Mouse (Mus musculus): ENCODE measurements around the gene Cald1. TPM values are rescaled to one million over a fixed set of nuclear protein-coding genes. Genes with fewer than 3 reads are reported as not detected.

The Cald1 gene
- total and polyA plus RNA-seq, 2 experiments, result 44.6 to 61.0 TPM

GRCm38 (mm10) chr6:34620242-34620641, 21.9 kb downstream of the Cald1 start:
- Histone ChIP-seq H3K27ac (replicated peaks; ENCODE audit: insufficient read depth, low read depth, low read length) (no peak overlapping the region), H3K36me3 (ENCODE audit: control insufficient read depth, insufficient read depth, low read length) (no peaks in the 10 kb centered on the region), H3K4me1 (ENCODE audit: control insufficient read depth, insufficient read depth, low read length) (peaks cover under 1% of the 10 kb centered on the region; the same call in 1 of the 2 replicates), H3K4me3 (ENCODE audit: insufficient read depth, low read depth, low read length) (no peak overlapping the region), H3K9ac (ENCODE audit: low read depth, low read length) (no peak overlapping the region), H3K79me2 (ENCODE audit: control insufficient read depth, insufficient read depth, low read length) (no peaks in the 10 kb centered on the region), H3K27me3 (ENCODE audit: control insufficient read depth, insufficient read depth, low read length) (no peaks in the 10 kb centered on the region)
- no peak for TF ChIP-seq POLR2A (IDR thresholded peaks at IDR 0.05; ENCODE audit: extremely low read depth, insufficient read depth, low read length)
- TF ChIP-seq CTCF (IDR thresholded peaks at IDR 0.05; ENCODE audit: low read depth, low read length), result no peak
- WGBS, result 81% methylated on average over 1 of the region's 1 CpGs
- no peak for DNase-seq (ENCODE audit: extremely low read depth, low read depth, low spot score)

GRCm38 (mm10) chr6:34622865-34623264, 24.6 kb downstream of the Cald1 start:
- Histone ChIP-seq H3K36me3 (ENCODE audit: control insufficient read depth, insufficient read depth, low read length) (no peaks in the 10 kb centered on the region), H3K4me1 (ENCODE audit: control insufficient read depth, insufficient read depth, low read length) (peaks cover 2% of the 10 kb centered on the region; the same call in 1 of the 2 replicates), H3K4me3 (ENCODE audit: insufficient read depth, low read depth, low read length) (no peak overlapping the region), H3K27me3 (ENCODE audit: control insufficient read depth, insufficient read depth, low read length) (no peaks in the 10 kb centered on the region), H3K79me2 (ENCODE audit: control insufficient read depth, insufficient read depth, low read length) (no peaks in the 10 kb centered on the region), H3K27ac (replicated peaks; ENCODE audit: insufficient read depth, low read depth, low read length) (no peak overlapping the region), H3K9ac (ENCODE audit: low read depth, low read length) (no peak overlapping the region)
- WGBS, result 77% methylated on average over 6 of the region's 6 CpGs
- DNase-seq (ENCODE audit: extremely low read depth, low read depth, low spot score), result no peak
- TF ChIP-seq CTCF (IDR thresholded peaks at IDR 0.05; ENCODE audit: low read depth, low read length) (no peak), POLR2A (IDR thresholded peaks at IDR 0.05; ENCODE audit: extremely low read depth, insufficient read depth, low read length) (no peak)

- TF ChIP-seq POLR2A (IDR thresholded peaks at IDR 0.05; ENCODE audit: extremely low read depth, insufficient read depth, low read length) (no peak), CTCF (IDR thresholded peaks at IDR 0.05; ENCODE audit: low read depth, low read length) (no peak)
- peaks cover 2% of the 10 kb centered on the region; the same call in 1 of the 2 replicates for H3K4me1 ChIP-seq (ENCODE audit: control insufficient read depth, insufficient read depth, low read length)
- H3K9ac ChIP-seq (ENCODE audit: low read depth, low read length), result no peak overlapping the region
- no peak overlapping the region for H3K27ac ChIP-seq (replicated peaks; ENCODE audit: insufficient read depth, low read depth, low read length)
- no peaks in the 10 kb centered on the region for H3K36me3 ChIP-seq (ENCODE audit: control insufficient read depth, insufficient read depth, low read length)
- H3K79me2 ChIP-seq (ENCODE audit: control insufficient read depth, insufficient read depth, low read length), result no peaks in the 10 kb centered on the region
- DNase-seq (ENCODE audit: extremely low read depth, low read depth, low spot score), result no peak
- H3K27me3 ChIP-seq (ENCODE audit: control insufficient read depth, insufficient read depth, low read length), result no peaks in the 10 kb centered on the region
- WGBS, result 73% methylated on average over 7 of the region's 7 CpGs
- H3K4me3 ChIP-seq (ENCODE audit: insufficient read depth, low read depth, low read length), result no peak overlapping the region
Observed at GRCm38 (mm10) chr6:34623290-34623689, 25.0 kb downstream of the Cald1 start.

- H3K27me3 ChIP-seq (ENCODE audit: control insufficient read depth, insufficient read depth, low read length), result no peaks in the 10 kb centered on the region
- no peak for DNase-seq (ENCODE audit: extremely low read depth, low read depth, low spot score)
- no peak overlapping the region for H3K9ac ChIP-seq (ENCODE audit: low read depth, low read length)
- TF ChIP-seq CTCF (IDR thresholded peaks at IDR 0.05; ENCODE audit: low read depth, low read length), result no peak
- TF ChIP-seq POLR2A (IDR thresholded peaks at IDR 0.05; ENCODE audit: extremely low read depth, insufficient read depth, low read length), result no peak
- H3K4me3 ChIP-seq (ENCODE audit: insufficient read depth, low read depth, low read length), result no peak overlapping the region
- H3K79me2 ChIP-seq (ENCODE audit: control insufficient read depth, insufficient read depth, low read length), result no peaks in the 10 kb centered on the region
- peaks cover 2% of the 10 kb centered on the region; the same call in 1 of the 2 replicates for H3K4me1 ChIP-seq (ENCODE audit: control insufficient read depth, insufficient read depth, low read length)
- H3K27ac ChIP-seq (replicated peaks; ENCODE audit: insufficient read depth, low read depth, low read length), result no peak overlapping the region
- no peaks in the 10 kb centered on the region for H3K36me3 ChIP-seq (ENCODE audit: control insufficient read depth, insufficient read depth, low read length)
- WGBS, result 92% methylated on average over 3 of the region's 3 CpGs
Observed at GRCm38 (mm10) chr6:34624536-34624935, 26.2 kb downstream of the Cald1 start.

GRCm38 (mm10) chr6:34626586-34627245, 28.4 kb downstream of the Cald1 start:
- peak; percentile 32 for DNase-seq (ENCODE audit: extremely low read depth, low read depth, low spot score)
- no peak overlapping the region for H3K9ac ChIP-seq (ENCODE audit: low read depth, low read length)
- WGBS, result 77% methylated on average over 8 of the region's 8 CpGs
- H3K27ac ChIP-seq (replicated peaks; ENCODE audit: insufficient read depth, low read depth, low read length), result no peak overlapping the region
- H3K27me3 ChIP-seq (ENCODE audit: control insufficient read depth, insufficient read depth, low read length), result no peaks in the 10 kb centered on the region
- no peaks in the 10 kb centered on the region for H3K36me3 ChIP-seq (ENCODE audit: control insufficient read depth, insufficient read depth, low read length)
- no peaks in the 10 kb centered on the region for H3K79me2 ChIP-seq (ENCODE audit: control insufficient read depth, insufficient read depth, low read length)
- H3K4me1 ChIP-seq (ENCODE audit: control insufficient read depth, insufficient read depth, low read length), result peaks cover 2% of the 10 kb centered on the region; the same call in 1 of the 2 replicates
- no peak overlapping the region for H3K4me3 ChIP-seq (ENCODE audit: insufficient read depth, low read depth, low read length)
- TF ChIP-seq CTCF (IDR thresholded peaks at IDR 0.05; ENCODE audit: low read depth, low read length), result no peak
- no peak for TF ChIP-seq POLR2A (IDR thresholded peaks at IDR 0.05; ENCODE audit: extremely low read depth, insufficient read depth, low read length)

GRCm38 (mm10) chr6:34628131-34628530, 29.8 kb downstream of the Cald1 start:
- no peaks in the 10 kb centered on the region for H3K27me3 ChIP-seq (ENCODE audit: control insufficient read depth, insufficient read depth, low read length)
- no peak overlapping the region for H3K27ac ChIP-seq (replicated peaks; ENCODE audit: insufficient read depth, low read depth, low read length)
- DNase-seq (ENCODE audit: extremely low read depth, low read depth, low spot score), result no peak
- TF ChIP-seq POLR2A (IDR thresholded peaks at IDR 0.05; ENCODE audit: extremely low read depth, insufficient read depth, low read length) (no peak), CTCF (IDR thresholded peaks at IDR 0.05; ENCODE audit: low read depth, low read length) (no peak)
- H3K79me2 ChIP-seq (ENCODE audit: control insufficient read depth, insufficient read depth, low read length), result no peaks in the 10 kb centered on the region
- H3K36me3 ChIP-seq (ENCODE audit: control insufficient read depth, insufficient read depth, low read length), result no peaks in the 10 kb centered on the region
- H3K9ac ChIP-seq (ENCODE audit: low read depth, low read length), result no peak overlapping the region
- 76% methylated on average over 1 of the region's 1 CpGs for WGBS
- no peak overlapping the region for H3K4me3 ChIP-seq (ENCODE audit: insufficient read depth, low read depth, low read length)
- peaks cover 2% of the 10 kb centered on the region; the same call in 1 of the 2 replicates for H3K4me1 ChIP-seq (ENCODE audit: control insufficient read depth, insufficient read depth, low read length)
